Mouse (Mus musculus) 3134 (cell line): Measurements from ENCODE around the gene Nbea.

Experiments
- DNase-seq: peaks from one replicate; pipeline ENCODE4 v3.0.0-alpha.2; 2011; ENCODE audit warnings: low spot score; ENCODE audit not compliant: insufficient read length; ENCODE audit errors: extremely low read depth

The Nbea gene

GRCm38 (mm10) chr3:55612459-55613115, 570.9 kb downstream of the Nbea start:
- DNase-seq: no peak

GRCm38 (mm10) chr3:55612023-55612422, 571.5 kb downstream of the Nbea start:
- DNase-seq: no peak

- no peak for DNase-seq
Measured at GRCm38 (mm10) chr3:55610191-55610590, 573.3 kb downstream of the Nbea start.

GRCm38 (mm10) chr3:55600286-55600685, 583.2 kb downstream of the Nbea start:
- peak; percentile 77 for DNase-seq

- DNase-seq: no peak
Measured at GRCm38 (mm10) chr3:55599366-55600085, 584.0 kb downstream of the Nbea start.

GRCm38 (mm10) chr3:55598681-55599080, 584.8 kb downstream of the Nbea start:
- no peak for DNase-seq

GRCm38 (mm10) chr3:55593312-55593711, 590.2 kb downstream of the Nbea start:
- no peak for DNase-seq

- no peak for DNase-seq
Measured at GRCm38 (mm10) chr3:55590727-55591126, 592.8 kb downstream of the Nbea start.

- peak; percentile 41 for DNase-seq
Measured at GRCm38 (mm10) chr3:55590291-55590690, 593.2 kb downstream of the Nbea start.

- no peak for DNase-seq
Measured at GRCm38 (mm10) chr3:55589402-55589944, 594.0 kb downstream of the Nbea start.

GRCm38 (mm10) chr3:55587972-55588946, 595.2 kb downstream of the Nbea start:
- DNase-seq: no peak

GRCm38 (mm10) chr3:55587434-55587971, 596.0 kb downstream of the Nbea start:
- DNase-seq: no peak
